Mouse (Mus musculus): ENCODE measurements at regions not wholly inside any gene's neighbourhood (a gene's known extent, or its start where the extent isn't known, plus 50 kb on each side); places are given as distances from the start of the nearest gene placed in this dataset.
A peak's percentile ranks its signal among the peaks of the same experiment; 100 is the strongest.

GRCm38 (mm10) chr7:64058282-64058872 lies 95.3 kb upstream of the Trpm1 start:
- peak; percentile 31 to 47 for DNase-seq

GRCm38 (mm10) chr7:64057873-64058272 lies 95.8 kb upstream of the Trpm1 start:
- peak; percentile 70 to 81 for DNase-seq

- no peak for DNase-seq
These were observed 97.1 kb upstream of the Trpm1 start for GRCm38 (mm10) chr7:64056498-64056897.

GRCm38 (mm10) chr7:64054996-64055395 lies 98.6 kb upstream of the Trpm1 start:
- DNase-seq, result no peak

- no peak for DNase-seq
These were observed 99.9 kb upstream of the Trpm1 start for GRCm38 (mm10) chr7:64053766-64054165.

- no peak for DNase-seq
These were observed 101.2 kb upstream of the Trpm1 start for GRCm38 (mm10) chr7:64052400-64052799.

- no peak for DNase-seq
These were observed 102.7 kb upstream of the Trpm1 start for GRCm38 (mm10) chr7:64050826-64051401.

- DNase-seq, result no peak
These were observed 103.4 kb upstream of the Trpm1 start for GRCm38 (mm10) chr7:64050246-64050645.

GRCm38 (mm10) chr7:64049183-64049965 lies 104.3 kb upstream of the Trpm1 start:
- peak; percentile 37 to 38 for DNase-seq

GRCm38 (mm10) chr7:64048452-64049182 lies 105.0 kb upstream of the Trpm1 start:
- DNase-seq, result peak; percentile 72 to 78

GRCm38 (mm10) chr7:64047831-64048230 lies 105.8 kb upstream of the Trpm1 start:
- no peak for DNase-seq

- DNase-seq, result no peak
These were observed 106.6 kb upstream of the Klf13 start for GRCm38 (mm10) chr7:64045292-64045691.

GRCm38 (mm10) chr7:64042978-64043377 lies 104.3 kb upstream of the Klf13 start:
- peak; percentile 74 to 80 for DNase-seq

- no peak for DNase-seq
These were observed 102.6 kb upstream of the Klf13 start for GRCm38 (mm10) chr7:64041303-64041702.

- no peak for DNase-seq
These were observed 101.5 kb upstream of the Klf13 start for GRCm38 (mm10) chr7:64040026-64040737.

GRCm38 (mm10) chr7:64037701-64038231 lies 99.1 kb upstream of the Klf13 start:
- DNase-seq, result peak in 1 of 2 experiments; percentile 51

- no peak for DNase-seq
These were observed 97.4 kb upstream of the Klf13 start for GRCm38 (mm10) chr7:64036154-64036553.

GRCm38 (mm10) chr7:64035025-64035606 lies 96.4 kb upstream of the Klf13 start:
- DNase-seq, result no peak

GRCm38 (mm10) chr7:64034493-64034892 lies 95.8 kb upstream of the Klf13 start:
- no peak for DNase-seq

- no peak for DNase-seq
These were observed 94.7 kb upstream of the Klf13 start for GRCm38 (mm10) chr7:64033388-64033787.

GRCm38 (mm10) chr7:64032921-64033354 lies 94.2 kb upstream of the Klf13 start:
- DNase-seq, result peak; percentile 65 to 68

- no peak for DNase-seq
These were observed 91.9 kb upstream of the Klf13 start for GRCm38 (mm10) chr7:64030650-64031049.

All from thymus, postnatal 36 days (tissue).